Mouse (Mus musculus) gastrocnemius, adult 8-10 months (tissue): ENCODE measurements around the gene Mrps11. TPM values are rescaled to one million over a fixed set of nuclear protein-coding genes. Genes with fewer than 3 reads are reported as not detected.

Experiments
- DNase-seq, 2 experiments: peaks; one replicate each; pipeline ENCODE4 v3.0.0; 2022; ENCODE audit warnings: low spot score in 2 of 2
- total RNA-seq, 4 experiments: library from RNA; stranded (reverse); gene quantifications; 2 replicates each; pipeline ENCODE4 v1.2.4; 2022

The Mrps11 gene
- total RNA-seq, 4 experiments from 2014 or later: 26.4 to 34.9 (median 30.2) TPM

DNA sequence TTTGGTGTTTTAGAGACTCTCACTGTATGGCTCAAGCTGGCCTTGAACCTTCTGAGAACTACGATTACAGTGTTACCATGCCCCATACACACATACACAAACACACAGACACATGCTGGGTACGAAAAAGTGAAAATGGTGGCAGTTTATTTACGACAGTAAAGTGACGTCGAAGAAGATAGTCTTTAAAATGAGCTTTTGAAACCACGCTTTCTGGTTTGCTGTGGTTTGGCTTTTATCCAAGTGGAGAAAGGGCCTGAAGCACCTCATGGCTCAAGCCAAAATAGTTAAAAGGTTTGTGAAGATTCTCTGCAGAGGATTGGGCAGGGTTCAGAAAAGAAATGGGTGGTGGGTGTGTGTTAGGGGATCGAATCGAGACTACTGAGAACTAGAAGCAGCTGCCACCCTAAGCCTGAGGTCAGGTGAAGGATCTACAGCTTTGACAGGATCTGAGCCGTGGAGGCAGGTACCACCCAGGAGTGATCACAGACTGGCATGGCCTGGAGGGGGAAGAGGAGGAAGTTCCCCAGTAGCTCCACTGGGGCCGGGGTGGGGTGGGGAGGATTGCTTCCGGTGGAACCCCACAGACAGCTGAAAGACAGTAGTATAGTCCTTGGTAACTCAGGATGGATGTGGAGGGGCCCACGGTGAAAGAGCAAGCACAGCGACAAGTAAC, 11.1 kb downstream of the Mrps11 start:
- no peak for DNase-seq

DNA sequence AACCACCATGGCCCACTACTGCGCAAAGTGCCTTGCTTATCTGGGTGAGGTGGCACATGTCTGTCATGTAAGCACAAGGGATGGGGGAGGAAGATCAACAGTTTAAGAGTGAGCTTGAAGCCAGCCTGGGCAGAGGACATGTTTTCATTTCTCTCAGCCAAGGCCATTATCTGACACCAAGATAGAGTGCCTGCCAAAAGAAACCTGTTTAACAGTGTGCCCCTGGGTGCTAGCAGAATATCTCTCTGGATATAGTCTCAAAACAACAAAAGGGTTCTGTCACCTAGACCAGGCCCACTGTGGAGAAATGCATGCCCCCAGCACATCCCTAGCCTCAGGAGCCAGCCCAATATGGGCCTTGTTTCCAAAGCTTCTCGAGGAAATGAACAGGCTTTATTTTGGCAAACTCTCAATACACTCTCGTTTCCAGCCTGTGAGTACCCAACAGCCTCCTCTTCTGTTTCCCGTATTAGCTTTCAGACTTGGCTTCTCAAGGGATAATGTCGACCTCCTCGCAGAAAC, 11.7 kb downstream of the Mrps11 start:
- no peak for DNase-seq

DNA sequence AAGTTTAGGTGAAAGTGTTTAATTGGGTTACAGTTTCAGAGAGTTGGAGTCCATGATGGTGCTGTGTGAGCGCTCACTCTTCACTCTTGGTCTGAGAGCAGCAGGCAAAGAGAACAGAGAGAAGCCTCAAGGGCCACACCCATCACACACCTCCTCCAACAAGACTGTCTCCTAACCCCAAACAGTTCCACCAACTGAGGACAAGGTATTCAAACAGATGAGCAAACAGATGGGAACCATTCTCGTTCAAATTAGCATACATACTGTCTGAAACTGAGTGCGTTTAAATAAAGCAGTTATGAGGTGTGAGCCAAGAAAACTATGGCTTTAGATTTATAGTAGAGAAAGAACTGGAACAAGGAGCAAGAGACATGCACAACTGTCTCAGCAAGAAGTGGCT, 13.7 kb downstream of the Mrps11 start:
- DNase-seq: no peak

DNA sequence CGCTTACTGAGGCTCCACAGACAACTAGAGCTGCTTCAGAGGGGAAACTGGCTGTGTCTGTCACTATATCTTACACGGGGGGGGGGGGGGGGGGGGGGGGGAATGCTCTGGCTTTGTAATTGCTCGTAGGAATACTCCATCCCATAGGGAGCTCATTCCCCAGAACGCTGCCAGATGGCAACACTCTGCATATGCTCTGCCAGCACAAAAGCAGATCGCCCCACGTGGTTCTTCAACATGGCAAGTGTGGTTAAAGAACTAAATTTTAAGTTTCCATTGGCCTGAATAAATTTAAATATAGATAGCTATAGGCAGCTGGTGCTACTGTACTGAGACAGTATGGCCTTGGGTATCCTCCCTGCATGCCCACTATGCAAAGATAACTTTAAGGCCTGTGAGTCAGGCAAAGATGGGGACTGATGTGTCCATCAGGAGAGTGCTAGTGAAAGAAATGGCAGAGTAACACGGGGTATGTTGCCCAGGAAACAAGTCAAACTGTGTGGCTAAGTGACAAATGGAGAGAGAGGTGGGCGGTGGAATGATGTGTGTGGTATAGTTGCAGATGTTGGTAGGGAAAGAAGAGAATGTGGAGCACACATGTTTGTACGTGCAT, 15.0 kb downstream of the Mrps11 start:
- DNase-seq: no peak

DNA sequence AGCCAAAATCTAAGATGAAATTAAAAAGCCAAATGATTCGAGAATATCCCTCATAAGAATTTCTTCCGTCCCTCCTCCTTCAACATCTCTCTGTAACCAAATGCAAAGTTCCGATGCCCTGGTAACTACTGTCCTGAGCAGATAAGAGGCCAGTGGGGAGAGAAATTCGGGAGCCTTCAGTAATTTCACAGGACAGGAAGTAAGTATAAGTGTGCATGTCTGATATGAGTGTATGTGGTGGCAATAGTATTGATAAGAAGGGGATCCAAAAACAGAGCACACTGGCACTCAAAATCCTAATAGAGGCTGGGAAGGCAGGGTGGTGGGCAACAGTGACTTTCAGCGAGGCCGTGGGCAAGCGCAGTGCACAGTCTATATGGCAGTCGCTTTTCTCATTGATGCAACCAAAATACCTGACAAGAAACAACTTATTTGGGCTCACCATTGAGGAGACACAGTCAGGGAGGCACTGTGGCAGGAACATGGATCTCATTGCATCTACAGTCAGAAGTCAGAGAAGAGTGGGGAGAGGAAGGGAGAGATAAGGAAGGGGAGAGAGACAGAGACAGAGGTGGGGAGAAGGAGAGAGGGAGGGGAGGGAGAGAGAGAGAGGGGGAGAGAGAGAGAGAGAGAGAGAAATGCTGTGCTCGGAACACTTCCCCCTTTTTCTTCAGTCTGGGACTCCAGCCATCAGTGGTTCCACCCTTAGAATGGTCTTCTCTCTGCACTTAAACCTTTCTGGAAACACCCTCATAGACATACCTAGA, 17.0 kb downstream of the Mrps11 start:
- DNase-seq: no peak

DNA sequence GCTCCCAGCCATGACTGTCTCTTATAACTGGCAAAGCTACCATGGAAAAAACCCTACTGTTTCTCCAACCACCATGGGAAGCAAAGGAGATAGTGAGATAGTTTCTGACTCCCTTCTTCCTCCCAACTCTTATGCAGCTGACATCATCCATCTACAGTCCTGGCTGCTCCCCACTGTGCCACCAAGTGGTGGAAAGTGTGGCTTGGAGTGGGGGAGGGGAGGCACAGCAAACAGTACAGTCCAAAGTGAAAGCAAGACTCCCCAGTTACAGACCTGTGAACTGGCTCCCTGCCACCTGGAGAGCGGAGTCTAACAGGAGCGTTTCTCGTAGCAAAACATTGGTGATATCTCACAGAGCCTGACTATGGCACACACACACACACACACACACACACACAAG, 20.9 kb downstream of the Mrps11 start:
- DNase-seq: no peak

DNA sequence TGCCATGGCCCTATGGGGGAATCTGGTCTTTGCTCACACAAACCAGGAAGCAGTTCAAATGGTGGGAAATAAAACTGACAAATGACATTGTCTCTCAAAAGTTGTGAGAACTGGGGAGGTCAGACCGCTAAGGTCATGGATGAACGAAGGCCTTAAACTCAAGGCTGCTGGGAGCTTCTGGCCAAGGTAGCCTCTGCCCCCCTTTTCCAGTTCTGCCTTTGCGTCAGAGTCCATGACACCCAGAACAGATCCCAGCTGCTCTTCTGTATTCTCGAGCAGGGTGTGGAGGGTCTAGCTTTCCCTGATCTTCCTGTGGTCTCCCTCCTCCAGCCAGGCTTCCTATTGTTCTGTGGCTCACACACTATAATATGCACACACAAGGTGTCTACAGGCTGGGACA, 24.3 kb downstream of the Mrps11 start:
- DNase-seq: no peak

DNA sequence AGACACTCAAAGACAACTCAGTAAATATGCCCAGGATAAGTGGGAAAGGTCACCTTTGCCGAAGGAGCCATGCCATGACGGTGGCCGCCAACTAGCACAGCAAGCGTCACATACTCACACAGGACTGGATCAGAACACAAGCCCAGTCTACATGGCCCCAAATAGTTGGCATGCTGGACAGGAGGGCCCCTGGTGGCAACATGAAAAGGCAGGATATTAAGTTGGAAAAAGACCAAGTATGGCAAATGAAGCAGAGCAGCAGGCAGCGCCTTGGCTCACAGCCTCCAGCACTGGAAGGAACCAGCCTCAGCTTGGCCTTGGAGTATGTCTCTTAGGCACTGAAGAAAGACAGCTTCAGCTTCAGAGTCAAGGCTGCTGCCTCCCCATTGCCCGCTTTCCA, 30.9 kb downstream of the Mrps11 start:
- DNase-seq: no peak

DNA sequence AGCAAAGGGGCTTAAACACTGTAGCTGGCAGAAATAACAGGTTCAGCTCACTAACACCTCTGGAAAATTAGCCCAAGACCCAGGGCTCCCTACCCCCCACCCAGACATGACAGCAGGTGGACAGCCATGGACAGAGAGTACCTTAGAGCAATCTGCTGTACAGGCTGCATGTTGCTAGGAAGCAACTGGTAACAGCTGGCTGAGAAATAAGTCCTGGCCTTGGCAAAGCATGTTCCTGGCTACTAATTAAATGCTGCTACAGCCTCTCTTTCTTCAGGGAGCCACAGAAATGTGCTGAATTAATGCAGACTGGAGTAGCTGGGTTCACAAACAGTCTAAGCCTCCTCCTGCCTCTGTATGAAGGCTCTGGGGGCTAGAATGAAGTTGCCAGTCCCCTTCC, 31.8 kb downstream of the Mrps11 start:
- DNase-seq: no peak

DNA sequence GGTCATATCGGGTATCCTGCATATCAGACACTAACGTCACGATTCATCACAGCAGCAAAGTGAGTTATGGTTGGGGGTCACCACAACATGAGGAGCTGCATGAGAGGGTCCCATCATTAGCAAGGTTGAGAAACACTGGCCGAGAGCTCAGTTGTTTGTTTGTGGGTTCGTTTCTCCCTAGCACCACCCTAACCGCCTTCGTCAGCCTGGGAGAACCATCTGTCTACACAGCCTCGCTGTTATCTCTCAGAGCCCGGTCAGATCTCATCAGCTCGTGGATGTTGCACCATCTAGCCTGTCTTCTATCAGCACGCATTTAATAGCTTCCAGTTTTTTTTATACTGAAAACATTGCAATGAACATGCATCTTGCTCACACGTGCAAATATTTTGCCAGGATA, 35.4 kb downstream of the Mrps11 start:
- DNase-seq: no peak

DNA sequence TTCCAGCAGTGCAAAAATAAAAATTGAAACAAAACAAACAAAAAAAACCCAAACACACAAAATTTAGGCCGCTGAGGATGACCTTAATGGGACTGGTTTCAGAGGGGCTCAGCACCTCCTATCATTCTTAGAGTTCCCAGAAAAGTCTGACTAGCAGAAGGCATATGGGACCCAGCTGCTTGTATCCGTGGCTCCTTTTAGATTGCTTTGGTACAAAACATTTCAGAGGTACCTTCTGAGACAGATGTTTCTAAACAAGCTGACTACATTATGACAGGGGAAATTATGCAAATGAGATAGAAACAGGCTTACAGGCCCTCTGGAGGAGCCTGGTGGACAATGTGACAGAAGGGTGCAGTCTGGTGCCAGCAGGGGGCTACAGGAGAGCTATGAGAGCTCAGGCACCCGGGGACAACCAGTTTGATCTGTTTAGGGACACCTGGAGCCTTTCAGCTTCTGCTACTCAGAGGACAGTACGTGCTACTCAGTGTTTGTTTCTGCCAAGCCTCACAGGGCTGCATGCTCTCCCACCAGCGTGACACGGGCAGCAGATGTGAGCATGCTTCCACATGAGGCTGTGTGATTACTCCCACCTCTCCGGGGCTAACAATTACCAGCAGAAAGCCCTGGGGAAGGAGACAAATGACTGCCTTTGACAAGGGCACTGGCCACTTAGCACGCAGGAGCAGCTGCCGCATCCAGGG, 43.9 kb downstream of the Mrps11 start:
- no peak for DNase-seq

DNA sequence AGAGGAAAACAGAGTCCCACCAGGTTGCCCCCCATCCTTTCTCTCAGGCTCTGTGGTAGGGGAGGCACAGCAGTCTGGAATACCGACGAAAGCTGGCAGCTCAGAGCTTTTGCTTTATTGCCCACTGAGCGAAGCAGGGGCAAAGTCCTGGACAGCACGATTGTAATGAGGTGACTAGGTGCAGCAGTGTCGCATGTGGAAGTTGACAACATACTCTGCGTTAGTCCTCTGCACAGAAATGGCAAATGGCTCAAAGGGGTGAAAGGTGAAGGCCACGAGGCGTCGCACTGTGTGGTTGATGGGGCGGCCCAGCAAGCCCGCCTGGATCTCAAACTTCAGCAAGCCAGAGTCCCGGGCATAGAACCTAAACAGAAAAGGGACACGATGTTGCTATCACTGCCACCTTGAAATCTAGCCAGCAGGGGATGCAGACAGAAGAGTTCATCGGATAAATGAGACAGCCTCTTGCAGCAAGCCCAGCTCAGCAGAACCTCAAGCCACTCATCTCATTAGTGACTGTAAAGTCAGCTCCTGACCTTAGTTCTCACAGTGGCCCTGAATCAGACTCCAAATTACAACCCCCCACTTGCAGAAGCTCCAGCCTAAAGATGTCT, 44.9 kb downstream of the Mrps11 start:
- DNase-seq: peak in 1 of 2 experiments; percentile 30

DNA sequence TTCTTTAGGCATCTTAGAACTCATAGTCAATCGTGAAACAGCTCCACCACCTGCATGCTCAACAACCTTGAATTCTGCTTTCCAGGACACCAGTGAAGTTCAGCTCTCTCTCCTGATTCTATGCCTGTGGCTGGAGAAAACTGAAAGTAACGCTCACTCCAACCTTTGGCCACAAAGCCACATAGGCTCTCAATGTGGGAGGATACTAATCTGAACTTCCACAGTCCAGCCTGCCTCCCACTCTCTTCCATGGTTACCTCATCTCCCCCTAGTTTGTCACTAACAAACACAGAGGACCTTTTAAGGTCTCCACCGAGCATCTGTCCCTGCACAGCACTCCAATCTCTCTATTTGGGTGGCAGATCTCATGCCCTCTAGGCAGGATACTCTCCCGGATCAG, 52.7 kb downstream of the Mrps11 start:
- no peak for DNase-seq

DNA sequence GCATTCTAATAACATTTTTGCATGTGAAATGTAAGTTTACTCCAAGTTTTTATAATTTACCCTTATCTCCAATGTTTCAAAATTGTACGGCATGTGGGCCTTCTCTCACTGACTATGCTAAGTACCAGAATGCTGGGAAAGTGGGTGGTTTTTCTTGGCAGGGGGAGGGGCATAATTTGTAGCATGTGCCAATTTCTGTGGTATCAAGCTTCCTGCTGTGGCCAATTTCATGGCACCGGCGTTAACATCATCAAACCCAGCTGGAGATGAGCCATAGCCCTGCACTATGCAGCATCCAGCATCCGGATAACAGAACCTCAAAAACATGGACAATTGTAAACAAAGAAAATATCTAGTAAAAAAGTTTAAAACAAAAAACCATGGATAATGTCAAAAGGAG, 54.3 kb downstream of the Mrps11 start:
- DNase-seq: no peak

DNA sequence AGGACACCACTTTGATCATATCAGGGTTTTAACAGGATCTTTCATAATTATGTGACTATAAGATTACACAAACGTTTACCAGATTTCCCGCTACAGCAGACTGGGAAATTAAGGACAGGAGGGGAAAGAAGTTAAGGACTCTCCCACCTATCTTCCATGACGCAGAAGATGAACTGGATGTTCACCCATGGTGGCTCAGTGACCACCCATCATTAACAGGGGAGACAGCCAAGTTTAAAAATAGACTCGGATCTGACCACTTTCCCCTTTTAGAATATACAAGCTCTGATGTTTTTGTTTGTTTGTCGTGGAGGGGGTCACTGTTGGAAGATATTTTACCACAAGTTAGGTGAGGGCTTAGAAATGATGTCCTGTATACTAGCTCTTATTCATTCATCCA, 58.7 kb downstream of the Mrps11 start:
- no peak for DNase-seq

Other genes starting within 250 kb of the Mrps11 start
- 1 to 10 TPM in 1 of 4 experiments, under 1 TPM in 3; 0.46 to 1.3 (median 0.93) TPM for gene Ntrk3, start 45.1 kb upstream of the Mrps11 start, total RNA-seq
- gene Mrpl46, start 412 bp downstream of the Mrps11 start, total RNA-seq: 10 to 100 TPM; 25.3 to 29.7 (median 26.6) TPM
- gene Det1, start 64.1 kb downstream of the Mrps11 start, total RNA-seq: 10 to 100 TPM; 22.8 to 29.3 (median 23.3) TPM
- gene Aen, start 112.7 kb downstream of the Mrps11 start, total RNA-seq: 10 to 100 TPM; 52.4 to 60.0 (median 54.1) TPM
- gene Isg20, start 130.3 kb downstream of the Mrps11 start, total RNA-seq: under 1 TPM; 0.56 to 0.83 (median 0.72) TPM